Mouse (Mus musculus) hindbrain, embryonic 15.5 days (tissue): Measurements from ENCODE around the gene Epb41l5. TPM values are rescaled to one million over a fixed set of nuclear protein-coding genes. Genes with fewer than 3 reads are reported as not detected.
A peak's percentile ranks its signal among the peaks of the same experiment; 100 is the strongest.

Experiments used
- ATAC-seq: fragments of 200-750 bp; cut with Nextera tagmentation; 2 replicates; pipeline ENCODE4 v1.8.0; 2017; ENCODE audit warnings: low read depth, moderate number of reproducible peaks, moderate TSS enrichment; ENCODE audit not compliant: low FRiP score
- H3K27ac ChIP-seq: fragments of 300-500 bp; sonication (generic); replicated peaks from 2 replicates; pipeline ENCODE4 v1.5.1; 2015; ENCODE audit warnings: mild to moderate bottlenecking, inconsistent platforms
- H3K27me3 ChIP-seq: fragments of 300-500 bp; sonication (generic); 2 replicates; pipeline ENCODE4 v1.6.1; 2015; ENCODE audit warnings: control low read depth, inconsistent platforms
- H3K36me3 ChIP-seq: fragments of 300-500 bp; sonication (generic); 2 replicates; pipeline ENCODE4 v1.6.1; 2015; ENCODE audit warnings: control low read depth, inconsistent platforms
- H3K4me1 ChIP-seq: fragments of 300-500 bp; sonication (generic); replicated peaks from 2 replicates; pipeline ENCODE4 v1.6.1; 2015; ENCODE audit warnings: control low read depth, inconsistent platforms
- H3K4me2 ChIP-seq: fragments of 300-500 bp; sonication (generic); 2 replicates; pipeline ENCODE4 v1.6.1; 2015; ENCODE audit warnings: moderate library complexity, mild to moderate bottlenecking, inconsistent platforms
- H3K4me3 ChIP-seq: fragments of 300-500 bp; sonication (generic); 2 replicates; pipeline ENCODE4 v1.5.1; 2015; ENCODE audit warnings: mild to moderate bottlenecking, inconsistent platforms
- H3K9ac ChIP-seq: fragments of 300-500 bp; sonication (generic); 2 replicates; pipeline ENCODE4 v1.6.1; 2015; ENCODE audit warnings: inconsistent platforms
- H3K9me3 ChIP-seq: fragments of 300-500 bp; sonication (generic); 2 replicates; pipeline ENCODE4 v1.6.1; 2016; ENCODE audit warnings: control low read depth, inconsistent platforms
- WGBS: fragments of 180-500 bp; shearing (Covaris S2); methylation state at CpG from one replicate; pipeline ENCODE4 v1.1.7; 2015; 5-methylcytosine and 5-hydroxymethylcytosine counted together
- polyA plus RNA-seq: library from polyadenylated mRNA; unstranded; fragments of >200 nt; fragmentation: Nextera tagmentation; extraction: Ambion mirVana; gene quantifications from 2 replicates; pipeline ENCODE4 v1.2.1, GENCODE M21; 2015

Epb41l5 gene
- 17.6 and 20.6 TPM in 2 replicates for polyA plus RNA-seq

DNA sequence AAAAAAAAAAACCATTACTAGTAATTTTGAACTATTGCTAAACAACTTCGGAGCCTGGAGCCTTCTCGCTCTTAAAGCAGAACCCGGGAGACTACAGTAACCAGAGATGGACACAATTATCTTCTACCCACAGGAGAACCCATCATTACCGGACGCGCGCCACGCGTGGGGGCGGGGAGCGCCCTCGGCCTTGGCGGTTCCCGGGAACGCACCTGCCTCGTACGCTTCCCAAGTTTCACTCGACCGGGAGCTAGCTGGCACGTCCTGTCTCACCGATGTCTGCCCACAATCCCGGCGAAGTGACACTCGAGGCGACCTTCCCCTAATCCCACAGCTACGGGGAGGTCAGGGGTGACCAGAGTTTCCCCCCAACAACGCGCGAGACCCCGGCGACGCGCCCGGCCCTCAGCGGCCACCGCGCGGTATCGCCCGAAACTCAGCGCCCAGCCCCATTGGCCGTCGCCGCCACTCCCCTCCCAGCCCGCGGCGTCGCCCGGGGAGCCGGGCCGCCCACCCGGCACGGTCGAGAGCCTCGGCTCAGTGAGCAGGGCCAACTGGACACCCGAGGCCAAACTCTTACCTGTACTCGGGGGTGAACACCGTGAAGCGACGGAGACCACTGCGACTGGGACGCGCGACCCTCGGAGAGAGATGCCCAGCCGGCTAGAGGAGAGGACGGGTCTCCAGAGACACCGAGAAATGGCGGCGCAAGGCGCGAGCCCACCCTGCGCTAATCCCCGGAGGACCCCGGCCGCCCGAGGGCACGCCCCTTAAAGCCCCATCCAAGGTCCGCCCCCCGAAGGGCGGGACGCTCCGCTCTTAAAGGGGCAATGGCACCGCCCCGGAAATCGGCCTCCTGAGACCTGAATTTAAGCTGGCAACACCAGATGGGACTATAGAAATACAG, at the start of gene Epb41l5:
Gene Epb41l5, minus strand, starts transcription at position 796 of the 907 bp plus-strand sequence.
- Histone ChIP-seq H3K4me1 (peaks cover 12% of the 10 kb centered on the region), H3K9ac (peak within 1 kb of the TSS; percentile 65), H3K36me3 (no peaks in the 10 kb centered on the region), H3K27ac (peak within 1 kb of the TSS; percentile 79), H3K27me3 (no peaks in the 10 kb centered on the region), H3K4me2 (peak within 1 kb of the TSS; percentile 88), H3K9me3 (no peaks in the 10 kb centered on the region), H3K4me3 (peak within 1 kb of the TSS; percentile 98)
- ATAC-seq, result peak; percentile 96
- whole genome bisulfite sequencing, result under 1% methylated on average over 86 of the region's 86 CpGs

DNA sequence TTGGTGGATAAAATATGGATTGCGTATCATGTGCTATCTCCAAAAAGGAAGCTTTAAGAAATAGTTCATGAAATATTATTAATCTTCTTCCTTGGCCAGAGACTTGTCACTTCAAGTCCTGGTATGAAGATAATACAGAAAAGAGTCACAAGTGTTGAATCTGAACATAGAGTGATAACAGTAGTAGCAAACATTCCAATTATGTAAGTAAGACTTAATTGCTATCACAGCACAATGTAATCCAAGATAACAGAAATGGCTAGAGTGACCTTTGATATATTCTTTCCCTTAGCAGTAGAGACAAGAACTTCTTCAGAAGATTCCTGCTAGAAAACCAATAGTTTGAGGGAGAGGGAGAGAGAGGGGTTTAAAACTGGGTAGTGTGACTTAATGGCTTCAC, 48.1 kb upstream of the Epb41l5 start:
- Histone ChIP-seq H3K9ac (no peak overlapping the region), H3K27ac (no peak overlapping the region), H3K27me3 (no peaks in the 10 kb centered on the region), H3K4me1 (no peaks in the 10 kb centered on the region), H3K9me3 (no peaks in the 10 kb centered on the region), H3K36me3 (peaks cover 27% of the 10 kb centered on the region), H3K4me3 (no peak overlapping the region), H3K4me2 (no peak overlapping the region)
- 98% methylated on average over 1 of the region's 1 CpGs for WGBS
- ATAC-seq, result no peak

DNA sequence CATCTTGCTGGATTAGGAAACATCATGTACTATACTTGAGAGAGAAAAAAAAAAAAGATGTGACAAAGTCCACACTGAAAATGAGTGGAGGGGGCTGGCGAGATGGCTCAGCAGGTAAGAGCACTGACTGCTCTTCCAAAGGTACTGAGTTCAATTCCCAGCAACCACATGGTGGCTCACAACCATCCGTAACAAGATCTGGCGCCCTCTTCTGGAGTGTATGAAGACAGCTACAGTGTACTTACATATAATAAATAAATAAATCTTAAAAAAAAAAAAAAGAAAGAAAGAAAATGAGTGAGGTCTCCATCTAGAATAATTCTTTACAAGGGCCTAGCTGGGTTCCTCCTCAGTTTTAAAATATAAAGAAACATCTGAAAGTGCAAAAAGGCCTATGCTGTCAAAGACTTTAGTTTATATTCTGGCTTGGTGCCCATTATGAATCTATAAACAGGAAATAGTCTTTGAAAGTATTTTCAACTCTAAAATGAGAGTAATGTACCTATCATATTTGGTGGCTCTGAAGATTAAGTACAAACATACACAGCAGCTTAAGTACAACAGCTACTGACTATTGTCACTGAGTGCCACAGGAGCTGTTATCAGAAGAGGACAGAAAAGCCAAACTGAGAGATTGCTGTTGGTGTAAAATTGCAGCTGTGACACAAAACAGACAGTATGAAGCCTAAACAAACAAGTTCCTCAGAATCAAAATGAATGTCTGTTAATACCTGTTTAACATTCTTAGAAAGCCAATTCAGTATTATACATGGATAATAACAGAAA, 37.2 kb upstream of the Epb41l5 start:
- H3K4me2 ChIP-seq, result no peak overlapping the region
- H3K27ac ChIP-seq, result no peak overlapping the region
- ATAC-seq, result no peak
- 95% methylated on average over 3 of the region's 3 CpGs for whole genome bisulfite sequencing
- H3K4me3 ChIP-seq, result no peak overlapping the region
- H3K36me3 ChIP-seq, result peaks cover 6% of the 10 kb centered on the region
- H3K9ac ChIP-seq, result no peak overlapping the region
- H3K9me3 ChIP-seq, result no peaks in the 10 kb centered on the region
- no peaks in the 10 kb centered on the region for H3K4me1 ChIP-seq
- no peaks in the 10 kb centered on the region for H3K27me3 ChIP-seq

DNA sequence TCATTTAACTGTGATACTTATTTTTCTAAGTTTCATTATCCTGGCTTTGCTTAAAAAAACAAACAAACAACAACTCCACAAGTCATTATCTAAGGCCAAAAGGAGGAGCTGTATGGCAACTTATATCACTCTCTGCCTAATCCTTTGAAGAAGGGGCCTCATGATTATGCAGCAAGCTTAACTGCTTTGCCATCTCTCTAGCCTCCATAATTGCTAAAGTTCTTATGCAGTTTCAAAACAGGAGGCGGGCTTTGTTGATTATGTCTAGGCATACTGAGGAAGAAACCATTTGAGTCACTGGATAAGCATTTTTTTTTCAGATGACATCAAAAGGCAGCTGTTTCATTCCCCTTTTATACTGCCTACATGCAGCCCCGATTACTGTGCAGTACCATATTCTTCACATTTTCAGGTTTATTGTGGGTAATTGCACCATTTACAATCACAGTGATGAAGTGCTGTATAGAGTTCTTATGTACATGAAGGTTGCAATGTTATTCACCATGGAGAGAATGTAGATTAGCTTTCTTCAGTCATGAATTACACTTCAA, 32.9 kb upstream of the Epb41l5 start:
- no peaks in the 10 kb centered on the region for H3K27me3 ChIP-seq
- H3K9ac ChIP-seq, result no peak overlapping the region
- H3K4me1 ChIP-seq, result no peaks in the 10 kb centered on the region
- H3K27ac ChIP-seq, result no peak overlapping the region
- ATAC-seq, result no peak
- H3K4me3 ChIP-seq, result no peak overlapping the region
- peaks cover 19% of the 10 kb centered on the region for H3K36me3 ChIP-seq
- no peak overlapping the region for H3K4me2 ChIP-seq
- 86% methylated on average over 2 of the region's 2 CpGs for WGBS
- no peaks in the 10 kb centered on the region for H3K9me3 ChIP-seq

DNA sequence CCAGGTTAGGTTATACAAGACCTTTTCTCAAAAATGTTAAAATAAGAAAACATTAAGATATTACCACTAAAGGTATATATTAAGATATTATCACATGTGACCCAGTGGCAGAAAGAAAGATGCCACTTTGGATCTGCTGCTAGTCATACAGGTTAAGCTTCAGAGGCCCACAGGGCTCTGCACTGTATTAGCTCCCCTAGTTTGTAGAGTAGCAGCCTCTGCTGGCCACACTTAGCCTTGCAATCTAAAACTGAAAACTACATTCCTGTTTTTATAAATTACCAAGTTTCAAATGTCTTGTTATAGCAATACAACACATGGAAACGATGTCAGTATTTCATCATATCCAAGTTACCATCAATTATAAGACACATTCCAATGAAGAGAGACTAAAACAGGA, 26.2 kb upstream of the Epb41l5 start:
- Histone ChIP-seq H3K4me2 (no peak overlapping the region), H3K27me3 (no peaks in the 10 kb centered on the region), H3K9me3 (no peaks in the 10 kb centered on the region), H3K36me3 (peaks cover 16% of the 10 kb centered on the region), H3K4me3 (no peak overlapping the region), H3K27ac (no peak overlapping the region), H3K9ac (no peak overlapping the region), H3K4me1 (no peaks in the 10 kb centered on the region)
- no peak for ATAC-seq
- 79% methylated on average over 1 of the region's 1 CpGs for WGBS

DNA sequence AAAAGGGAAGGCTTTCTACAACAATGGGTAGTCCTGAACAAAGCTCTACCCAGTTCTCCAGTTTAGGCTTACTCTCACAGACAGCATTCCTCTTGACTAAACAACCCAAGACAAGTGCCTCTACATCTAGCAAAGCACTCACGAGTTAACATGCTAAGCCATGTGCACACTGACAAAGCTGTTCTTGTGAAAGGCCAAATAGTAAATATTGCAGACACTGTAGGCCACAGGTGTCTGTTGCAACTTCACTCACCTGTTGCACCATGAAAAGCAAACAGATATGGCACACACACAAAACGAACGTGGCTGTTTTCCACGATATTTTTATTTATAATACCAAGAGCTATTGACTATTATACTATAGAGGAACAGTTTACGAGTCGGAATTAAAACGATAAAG, 18.1 kb upstream of the Epb41l5 start:
- no peak for ATAC-seq
- no peak overlapping the region for H3K4me2 ChIP-seq
- no peak overlapping the region for H3K4me3 ChIP-seq
- H3K9ac ChIP-seq, result no peak overlapping the region
- no peak overlapping the region for H3K27ac ChIP-seq
- 97% methylated on average over 7 of the region's 7 CpGs for WGBS
- no peaks in the 10 kb centered on the region for H3K9me3 ChIP-seq
- H3K36me3 ChIP-seq, result peaks cover 6% of the 10 kb centered on the region; the same call in 1 of the 2 replicates
- H3K4me1 ChIP-seq, result no peaks in the 10 kb centered on the region
- no peaks in the 10 kb centered on the region for H3K27me3 ChIP-seq

DNA sequence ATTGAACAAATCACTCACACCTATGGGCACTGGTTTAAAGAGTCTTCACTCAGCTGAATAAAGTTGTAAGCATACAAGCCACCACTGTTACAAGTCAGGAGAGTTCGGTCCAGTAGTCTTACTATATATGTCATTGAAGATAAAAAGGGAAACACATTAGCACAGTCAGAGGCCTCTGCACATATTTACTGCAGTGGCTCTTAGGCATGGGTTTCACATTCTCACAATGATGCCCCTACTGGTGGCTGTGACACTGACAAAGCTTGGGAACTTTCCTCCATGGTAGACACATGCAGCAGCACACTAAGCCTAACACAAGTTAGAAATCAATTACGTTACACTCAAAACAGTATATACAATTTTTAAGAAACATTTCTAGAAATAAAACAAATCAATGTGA, 5.5 kb upstream of the Epb41l5 start:
- Histone ChIP-seq H3K36me3 (peaks cover 5% of the 10 kb centered on the region; the same call in 1 of the 2 replicates), H3K27ac (no peak overlapping the region), H3K27me3 (no peaks in the 10 kb centered on the region), H3K4me1 (no peaks in the 10 kb centered on the region), H3K9me3 (no peaks in the 10 kb centered on the region), H3K4me2 (no peak overlapping the region), H3K4me3 (no peak overlapping the region), H3K9ac (no peak overlapping the region)
- WGBS, result 91% methylated on average over 2 of the region's 2 CpGs
- no peak for ATAC-seq

DNA sequence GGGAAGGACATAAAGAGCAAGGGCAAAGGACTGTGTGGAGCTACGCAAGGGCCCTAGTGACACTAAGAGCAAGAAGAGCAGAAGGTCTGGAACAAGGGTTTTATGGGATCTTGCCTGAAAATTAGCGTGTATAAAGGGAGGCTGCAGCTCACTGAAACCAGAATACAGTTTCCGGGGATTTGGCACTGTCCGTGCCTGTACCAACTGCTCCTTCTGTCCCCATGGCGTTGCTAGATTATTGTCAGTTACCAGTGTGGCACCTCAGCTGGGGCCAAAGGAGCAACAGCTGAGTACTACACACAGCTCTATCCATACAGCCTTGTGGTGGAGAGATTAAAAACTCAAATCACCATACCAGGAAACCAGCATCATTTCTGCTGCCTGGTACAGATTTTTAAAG, 1.6 kb upstream of the Epb41l5 start:
- no peak overlapping the region for H3K4me2 ChIP-seq
- H3K27me3 ChIP-seq, result no peaks in the 10 kb centered on the region
- no peak overlapping the region for H3K4me3 ChIP-seq
- H3K36me3 ChIP-seq, result no peaks in the 10 kb centered on the region
- H3K9ac ChIP-seq, result no peak overlapping the region
- no peak overlapping the region for H3K27ac ChIP-seq
- no peak for ATAC-seq
- 88% methylated on average over 5 of the region's 5 CpGs for WGBS
- peaks cover 12% of the 10 kb centered on the region for H3K4me1 ChIP-seq
- no peaks in the 10 kb centered on the region for H3K9me3 ChIP-seq

DNA sequence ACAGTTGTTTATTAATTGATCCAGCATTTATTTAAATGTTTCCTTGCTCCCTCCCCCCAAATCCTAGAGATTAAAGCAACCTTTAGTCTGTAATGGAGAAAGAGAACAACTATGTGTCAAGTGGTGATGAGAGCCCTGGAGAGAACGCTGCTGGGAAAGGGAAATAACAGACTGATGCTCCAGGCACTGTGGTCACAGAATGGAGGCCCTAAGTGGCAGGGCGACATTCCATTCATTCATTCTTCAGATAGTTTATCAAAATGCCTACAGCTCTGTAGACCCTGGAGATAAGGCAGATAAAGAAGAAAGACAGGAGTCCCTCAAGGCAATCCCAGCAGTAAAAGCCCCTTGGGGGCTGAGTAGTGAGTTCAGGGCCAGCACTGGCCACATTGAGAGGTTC, 827 bp upstream of the Epb41l5 start:
- Histone ChIP-seq H3K4me2 (no peak overlapping the region), H3K9ac (no peak overlapping the region), H3K4me3 (no peak overlapping the region), H3K4me1 (peaks cover 12% of the 10 kb centered on the region), H3K9me3 (no peaks in the 10 kb centered on the region), H3K36me3 (no peaks in the 10 kb centered on the region), H3K27ac (no peak overlapping the region), H3K27me3 (no peaks in the 10 kb centered on the region)
- ATAC-seq, result no peak
- 82% methylated on average over 2 of the region's 2 CpGs for WGBS

DNA sequence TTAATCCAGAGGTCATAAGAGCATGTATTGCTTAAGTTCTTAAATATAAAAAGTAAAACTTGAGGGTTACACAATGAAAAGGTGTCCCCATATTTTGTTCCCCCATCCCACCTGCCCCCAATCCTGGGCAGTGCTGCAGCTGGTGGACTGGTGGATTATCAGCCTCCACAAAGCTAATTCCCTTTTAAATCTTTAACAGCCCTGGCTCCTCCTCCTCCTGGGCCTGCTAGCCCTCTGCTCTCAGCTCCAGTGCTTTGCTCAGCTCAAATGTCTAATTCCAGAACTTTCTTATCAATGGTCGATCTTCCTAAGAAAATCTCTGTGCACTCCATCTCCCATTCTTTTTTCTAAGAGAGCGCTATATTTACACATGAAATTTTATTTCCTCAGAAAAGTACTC, 2.4 kb downstream of the Epb41l5 start:
- Histone ChIP-seq H3K36me3 (no peaks in the 10 kb centered on the region), H3K4me2 (no peak overlapping the region), H3K27ac (no peak overlapping the region), H3K4me3 (no peak overlapping the region), H3K9ac (no peak overlapping the region), H3K27me3 (no peaks in the 10 kb centered on the region), H3K4me1 (peaks cover 16% of the 10 kb centered on the region), H3K9me3 (no peaks in the 10 kb centered on the region)
- ATAC-seq, result no peak
- WGBS, result 82% methylated on average over 2 of the region's 2 CpGs

DNA sequence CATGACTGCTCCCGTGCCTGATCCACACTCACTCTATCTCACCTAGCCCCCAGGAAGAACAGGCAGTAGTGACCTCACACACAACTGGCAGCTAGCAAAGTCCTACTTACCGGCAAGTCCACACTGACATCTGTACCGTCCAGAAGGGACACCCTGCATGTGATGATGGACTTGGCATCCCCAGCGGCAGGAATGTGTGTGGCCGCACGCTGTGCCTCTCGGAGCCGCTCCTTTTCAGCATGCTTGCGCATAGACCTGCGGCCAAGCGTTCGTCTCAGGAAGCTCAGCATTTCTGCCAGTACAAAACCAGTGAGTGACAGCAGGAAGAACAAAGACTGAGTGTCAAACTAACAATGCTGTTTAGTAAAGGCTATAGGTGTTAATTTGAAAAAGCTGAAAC, 6.4 kb downstream of the Epb41l5 start:
- 34% methylated on average over 12 of the region's 12 CpGs for WGBS

More for the DNA sequence above, 6.4 kb downstream of the Epb41l5 start:
- Histone ChIP-seq H3K27ac (no peak overlapping the region), H3K9ac (no peak overlapping the region), H3K9me3 (no peaks in the 10 kb centered on the region), H3K4me2 (no peak overlapping the region), H3K4me1 (peaks cover 8% of the 10 kb centered on the region), H3K27me3 (no peaks in the 10 kb centered on the region), H3K36me3 (no peaks in the 10 kb centered on the region), H3K4me3 (no peak overlapping the region)
- ATAC-seq, result 0 out of 2 replicates have a peak, but pooled peaks have one; percentile 38
